Mouse (Mus musculus): ENCODE data around the gene Ssh2. TPM values are rescaled to one million over a fixed set of nuclear protein-coding genes. Genes with fewer than 3 reads are reported as not detected.

Ssh2 gene
- polyA plus RNA-seq, 1 experiment from 2014 or later = 19.2 TPM

GRCm38 (mm10) chr11:77194762-77195161 lies 21.3 kb upstream of the Ssh2 start:
- H3K4me1 ChIP-seq (replicated peaks) = peaks cover 11% of the 10 kb centered on the region
- peaks cover 40% of the 10 kb centered on the region for H3K27me3 ChIP-seq
- no peak overlapping the region for H3K4me2 ChIP-seq (replicated peaks)
- H3K9me3 ChIP-seq = no peaks in the 10 kb centered on the region
- WGBS = 56% methylated on average over 1 of the region's 1 CpGs
- no peak overlapping the region for H3K4me3 ChIP-seq (replicated peaks)
- H3K36me3 ChIP-seq = no peaks in the 10 kb centered on the region
- H3K9ac ChIP-seq (replicated peaks) = no peak overlapping the region
- ATAC-seq = no peak
- H3K27ac ChIP-seq = no peak overlapping the region

GRCm38 (mm10) chr11:77195360-77196109 lies 20.6 kb upstream of the Ssh2 start:
- 68% methylated on average over 11 of the region's 11 CpGs for WGBS
- H3K27ac ChIP-seq = no peak overlapping the region
- no peak overlapping the region for H3K9ac ChIP-seq (replicated peaks)
- no peaks in the 10 kb centered on the region for H3K36me3 ChIP-seq
- no peak overlapping the region for H3K4me3 ChIP-seq (replicated peaks)
- H3K9me3 ChIP-seq = no peaks in the 10 kb centered on the region
- no peak overlapping the region for H3K4me2 ChIP-seq (replicated peaks)
- H3K27me3 ChIP-seq = peaks cover 35% of the 10 kb centered on the region
- H3K4me1 ChIP-seq (replicated peaks) = peaks cover 11% of the 10 kb centered on the region
- no peak for ATAC-seq

GRCm38 (mm10) chr11:77196181-77197143 lies 19.6 kb upstream of the Ssh2 start:
- H3K27me3 ChIP-seq = peaks cover 34% of the 10 kb centered on the region
- no peaks in the 10 kb centered on the region for H3K36me3 ChIP-seq
- no peak overlapping the region for H3K4me3 ChIP-seq (replicated peaks)
- H3K4me1 ChIP-seq (replicated peaks) = peaks cover 11% of the 10 kb centered on the region
- no peak overlapping the region for H3K4me2 ChIP-seq (replicated peaks)
- no peak overlapping the region for H3K27ac ChIP-seq
- WGBS = 44% methylated on average over 4 of the region's 4 CpGs
- ATAC-seq = no peak
- H3K9ac ChIP-seq (replicated peaks) = no peak overlapping the region
- no peaks in the 10 kb centered on the region for H3K9me3 ChIP-seq

GRCm38 (mm10) chr11:77199636-77200035 lies 16.5 kb upstream of the Ssh2 start:
- 45% methylated on average over 4 of the region's 4 CpGs for WGBS
- ATAC-seq = no peak
- H3K9ac ChIP-seq (replicated peaks) = no peak overlapping the region

GRCm38 (mm10) chr11:77200703-77201102 lies 15.4 kb upstream of the Ssh2 start:
- ATAC-seq = no peak
- Histone ChIP-seq H3K4me1 (replicated peaks) (no peaks in the 10 kb centered on the region), H3K27me3 (peaks cover 18% of the 10 kb centered on the region), H3K36me3 (no peaks in the 10 kb centered on the region), H3K9me3 (no peaks in the 10 kb centered on the region), H3K27ac (no peak overlapping the region), H3K4me3 (replicated peaks) (no peak overlapping the region), H3K9ac (replicated peaks) (no peak overlapping the region), H3K4me2 (replicated peaks) (no peak overlapping the region)
- WGBS = 100% methylated on average over 1 of the region's 1 CpGs

More at GRCm38 (mm10) chr11:77199636-77200035, 16.5 kb upstream of the Ssh2 start:
- Histone ChIP-seq H3K27ac (no peak overlapping the region), H3K36me3 (no peaks in the 10 kb centered on the region), H3K9me3 (no peaks in the 10 kb centered on the region), H3K4me2 (replicated peaks) (no peak overlapping the region), H3K4me1 (replicated peaks) (no peaks in the 10 kb centered on the region), H3K4me3 (replicated peaks) (no peak overlapping the region), H3K27me3 (peaks cover 28% of the 10 kb centered on the region)

GRCm38 (mm10) chr11:77214142-77214692 lies 1.9 kb upstream of the Ssh2 start:
- no peaks in the 10 kb centered on the region for H3K9me3 ChIP-seq
- no peak overlapping the region for H3K9ac ChIP-seq (replicated peaks)
- ATAC-seq = no peak
- H3K27ac ChIP-seq = no peak overlapping the region
- H3K36me3 ChIP-seq = no peaks in the 10 kb centered on the region
- 95% methylated on average over 1 of the region's 1 CpGs for WGBS
- no peak overlapping the region for H3K4me2 ChIP-seq (replicated peaks)
- peaks cover 28% of the 10 kb centered on the region for H3K4me1 ChIP-seq (replicated peaks)
- H3K27me3 ChIP-seq = 0 out of 2 replicates have a peak, but pooled peaks cover 2% of the 10 kb centered on the region
- H3K4me3 ChIP-seq (replicated peaks) = no peak overlapping the region

GRCm38 (mm10) chr11:77214755-77215154 lies 1.3 kb upstream of the Ssh2 start:
- Histone ChIP-seq H3K27ac (no peak overlapping the region), H3K4me1 (replicated peaks) (peaks cover 28% of the 10 kb centered on the region), H3K9ac (replicated peaks) (no peak overlapping the region), H3K4me2 (replicated peaks) (peak overlapping the region; percentile 84; the same call in 1 of the 2 replicates), H3K9me3 (no peaks in the 10 kb centered on the region), H3K27me3 (0 out of 2 replicates have a peak, but pooled peaks cover 2% of the 10 kb centered on the region), H3K4me3 (replicated peaks) (peak overlapping the region; percentile 80; the same call in 1 of the 2 replicates), H3K36me3 (no peaks in the 10 kb centered on the region)
- peak; percentile 55 for ATAC-seq
- 4% methylated on average over 1 of the region's 1 CpGs for WGBS

GRCm38 (mm10) chr11:77215483-77215882 lies 604 bp upstream of the Ssh2 start:
- H3K4me1 ChIP-seq (replicated peaks) = peaks cover 28% of the 10 kb centered on the region
- H3K4me3 ChIP-seq (replicated peaks) = peak overlapping the region; percentile 80
- H3K27me3 ChIP-seq = 0 out of 2 replicates have a peak, but pooled peaks cover 2% of the 10 kb centered on the region
- H3K27ac ChIP-seq = peak overlapping the region; percentile 99
- peak overlapping the region; percentile 84 for H3K4me2 ChIP-seq (replicated peaks)
- WGBS = 1% methylated on average over 11 of the region's 11 CpGs
- H3K9ac ChIP-seq (replicated peaks) = peak overlapping the region; percentile 95
- no peaks in the 10 kb centered on the region for H3K9me3 ChIP-seq
- ATAC-seq = peak; percentile 53
- no peaks in the 10 kb centered on the region for H3K36me3 ChIP-seq

GRCm38 (mm10) chr11:77216761-77217130 lies 659 bp downstream of the Ssh2 start:
- no peaks in the 10 kb centered on the region for H3K36me3 ChIP-seq
- H3K4me1 ChIP-seq (replicated peaks) = peaks cover 28% of the 10 kb centered on the region
- H3K9ac ChIP-seq (replicated peaks) = peak overlapping the region; percentile 95
- WGBS = 1% methylated on average over 11 of the region's 11 CpGs
- H3K9me3 ChIP-seq = no peaks in the 10 kb centered on the region
- ATAC-seq = peak; percentile 84
- peak overlapping the region; percentile 99 for H3K27ac ChIP-seq
- H3K27me3 ChIP-seq = no peaks in the 10 kb centered on the region
- H3K4me3 ChIP-seq (replicated peaks) = peak overlapping the region; percentile 80
- H3K4me2 ChIP-seq (replicated peaks) = peak overlapping the region; percentile 84

GRCm38 (mm10) chr11:77230765-77231164 lies 14.7 kb downstream of the Ssh2 start:
- Histone ChIP-seq H3K27me3 (no peaks in the 10 kb centered on the region), H3K9ac (replicated peaks) (no peak overlapping the region), H3K4me2 (replicated peaks) (no peak overlapping the region), H3K27ac (no peak overlapping the region), H3K36me3 (0 out of 2 replicates have a peak, but pooled peaks cover 2% of the 10 kb centered on the region), H3K9me3 (no peaks in the 10 kb centered on the region), H3K4me1 (replicated peaks) (no peaks in the 10 kb centered on the region), H3K4me3 (replicated peaks) (no peak overlapping the region)
- ATAC-seq = no peak
- 93% methylated on average over 2 of the region's 2 CpGs for WGBS

GRCm38 (mm10) chr11:77231514-77231913 lies 15.4 kb downstream of the Ssh2 start:
- ATAC-seq = no peak
- 93% methylated on average over 2 of the region's 2 CpGs for WGBS
- H3K4me1 ChIP-seq (replicated peaks) = no peaks in the 10 kb centered on the region
- no peak overlapping the region for H3K27ac ChIP-seq
- H3K4me3 ChIP-seq (replicated peaks) = no peak overlapping the region
- no peaks in the 10 kb centered on the region for H3K9me3 ChIP-seq
- no peak overlapping the region for H3K9ac ChIP-seq (replicated peaks)
- no peaks in the 10 kb centered on the region for H3K27me3 ChIP-seq
- no peak overlapping the region for H3K4me2 ChIP-seq (replicated peaks)
- H3K36me3 ChIP-seq = no peaks in the 10 kb centered on the region

GRCm38 (mm10) chr11:77235267-77235666 lies 19.2 kb downstream of the Ssh2 start:
- Histone ChIP-seq H3K27ac (no peak overlapping the region), H3K4me1 (replicated peaks) (no peaks in the 10 kb centered on the region), H3K4me3 (replicated peaks) (no peak overlapping the region), H3K4me2 (replicated peaks) (no peak overlapping the region), H3K27me3 (no peaks in the 10 kb centered on the region), H3K9me3 (no peaks in the 10 kb centered on the region), H3K36me3 (no peaks in the 10 kb centered on the region), H3K9ac (replicated peaks) (no peak overlapping the region)
- no peak for ATAC-seq
- WGBS = 98% methylated on average over 1 of the region's 1 CpGs
